Mouse (Mus musculus) G1E (cell line): ENCODE results near the gene Ctc1.

Experiments used
- CTCF ChIP-seq: IDR thresholded peaks from 2 replicates; pipeline ENCODE4 v1.5.1; 2012; ENCODE audit warnings: low read depth, low read length, inconsistent platforms, mixed read lengths
- GATA1 ChIP-seq: IDR thresholded peaks from 2 replicates; pipeline ENCODE4 v1.6.1; 2012; ENCODE audit warnings: borderline replicate concordance, low read length, inconsistent platforms, mixed read lengths

GRCm38 (mm10) chr11:69046395-69046774 is 30.7 kb downstream of the Ctc1 start:
- TF ChIP-seq CTCF (no peak), GATA1 (no peak)
